Mouse (Mus musculus): ENCODE results near the gene Kcnk2. TPM values are rescaled to one million over a fixed set of nuclear protein-coding genes. Genes with fewer than 3 reads are reported as not detected.

The Kcnk2 gene
- total RNA-seq (2021): 1 to 10 TPM in 1 of 2 experiments, under 1 TPM in 1; 0.84 to 2.0 TPM
- long read RNA-seq, experiment 1, partial matches to known transcripts: 0 of 2 reads
- long read RNA-seq, experiment 1, other reads (novel, unspliced or antisense): 0 of 2 reads
- long read RNA-seq, experiment 2, partial matches to known transcripts: 0 of 1 reads
- long read RNA-seq, experiment 2, other reads (novel, unspliced or antisense): 0 of 1 reads

- no peak for DNase-seq
- Histone ChIP-seq H3K27ac (peak within 1 kb of the TSS; percentile 24; the same call in 1 of the 2 replicates), H3K4me3 (peak within 1 kb of the TSS; percentile 11)
- intact Hi-C loops (cut with DNase I): no loop called here
- no peak for TF ChIP-seq CTCF (IDR thresholded peaks at IDR 0.05)
Observed at GRCm38 (mm10) chr1:189402223-189402943, at the start of gene Kcnk2. TSS of gene Kcnk2 (minus strand) at chr1:189402273.

DNA sequence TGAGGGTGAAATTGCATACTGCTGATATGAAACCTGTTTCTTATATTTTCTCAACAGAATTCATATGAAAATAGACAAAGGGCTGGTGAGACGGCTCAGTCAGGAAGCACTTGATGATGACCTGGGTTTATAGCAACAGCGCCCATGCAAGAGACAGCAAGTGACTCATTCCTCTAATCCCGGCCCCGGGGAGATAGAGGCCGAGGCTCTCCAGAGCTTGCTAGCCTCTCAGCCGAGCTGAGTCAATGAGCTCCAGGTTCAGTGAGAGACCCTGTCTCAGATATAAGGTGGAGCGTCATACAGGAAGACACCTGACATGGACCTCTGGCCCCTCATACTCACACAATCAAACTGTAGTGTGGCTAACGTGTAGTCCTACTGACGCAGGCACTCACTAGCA is 38.7 kb upstream of the Kcnk2 start:
- no peak for TF ChIP-seq CTCF (IDR thresholded peaks at IDR 0.05)
- DNase-seq: no peak

DNA sequence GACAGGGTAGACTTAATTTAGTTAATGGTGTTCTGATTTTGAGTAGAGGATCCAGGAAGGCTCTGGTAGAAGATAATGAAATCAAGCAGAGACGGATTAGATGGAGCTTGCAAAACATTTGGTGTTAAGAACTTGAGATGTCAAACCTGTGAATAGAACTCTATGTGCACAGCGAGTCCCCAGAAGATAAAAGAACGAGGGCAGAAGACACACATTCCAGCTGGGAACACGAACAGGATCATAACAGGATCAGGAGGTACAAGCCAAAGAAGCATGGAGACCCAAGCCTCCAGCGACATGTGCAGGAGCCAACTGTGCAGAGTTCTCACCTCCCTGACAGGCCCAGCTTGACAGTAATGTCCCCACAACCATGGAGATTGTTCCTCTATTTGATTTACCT is 35.1 kb upstream of the Kcnk2 start:
- no peak for TF ChIP-seq CTCF (IDR thresholded peaks at IDR 0.05)
- H3K4me3 ChIP-seq: no peak overlapping the region
- DNase-seq: no peak
- no peak overlapping the region for H3K27ac ChIP-seq
- intact Hi-C loops (cut with DNase I): no loop called here

More for the DNA sequence above, 38.7 kb upstream of the Kcnk2 start:
- intact Hi-C loops (cut with DNase I): no loop called here
- H3K4me3 ChIP-seq: no peak overlapping the region
- H3K27ac ChIP-seq: no peak overlapping the region

DNA sequence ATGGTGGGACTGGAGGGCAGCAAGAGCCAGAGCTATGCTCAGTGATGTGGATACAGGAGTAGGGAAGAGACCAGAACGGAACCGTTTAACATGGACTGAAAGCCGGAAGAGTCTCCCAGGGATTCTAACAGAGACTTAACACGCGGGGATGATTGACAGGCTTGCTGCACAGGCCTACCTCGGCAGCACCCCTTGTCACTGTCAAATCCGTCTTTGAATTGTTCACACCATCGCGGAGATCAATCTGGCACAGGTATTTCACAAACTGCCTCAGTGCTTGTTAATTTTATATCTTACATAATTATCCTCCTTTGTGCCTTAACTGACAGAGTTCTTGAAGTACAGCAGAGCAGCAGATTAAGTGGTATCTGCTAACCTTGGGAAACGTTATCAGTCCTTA is 33.4 kb upstream of the Kcnk2 start:
- H3K27ac ChIP-seq: no peak overlapping the region
- H3K4me3 ChIP-seq: no peak overlapping the region
- TF ChIP-seq CTCF (IDR thresholded peaks at IDR 0.05): no peak
- intact Hi-C loops (cut with DNase I): no loop called here
- no peak for DNase-seq

DNA sequence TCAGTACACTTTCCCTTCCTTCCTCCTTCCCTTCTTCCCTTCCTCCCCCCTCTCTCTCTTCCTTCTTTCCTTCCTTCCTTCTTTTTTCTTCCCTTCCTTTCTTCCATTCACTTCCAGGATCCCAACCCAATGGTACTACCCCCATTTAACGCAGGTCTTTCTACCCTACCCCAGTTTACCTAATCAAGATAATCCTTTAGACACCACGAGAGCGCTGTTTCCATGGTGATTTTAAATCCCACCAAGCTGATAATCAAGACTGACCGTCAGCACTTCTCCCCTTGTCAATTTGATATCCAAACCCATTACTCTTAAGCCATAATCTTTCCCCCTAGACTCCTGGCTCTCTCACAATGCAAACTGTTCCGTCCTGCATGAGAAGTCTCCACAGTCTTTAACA is 29.4 kb upstream of the Kcnk2 start:
- Histone ChIP-seq H3K4me3 (no peak overlapping the region), H3K27ac (no peak overlapping the region)
- no peak for TF ChIP-seq CTCF (IDR thresholded peaks at IDR 0.05)
- intact Hi-C loops (cut with DNase I): no loop called here
- no peak for DNase-seq

- intact Hi-C loops (cut with DNase I): no loop called here
- Histone ChIP-seq H3K27ac (no peak overlapping the region), H3K4me3 (no peak overlapping the region)
- TF ChIP-seq CTCF (IDR thresholded peaks at IDR 0.05): no peak
- DNase-seq: no peak
Observed at GRCm38 (mm10) chr1:189430534-189430933, 28.5 kb upstream of the Kcnk2 start.

DNA sequence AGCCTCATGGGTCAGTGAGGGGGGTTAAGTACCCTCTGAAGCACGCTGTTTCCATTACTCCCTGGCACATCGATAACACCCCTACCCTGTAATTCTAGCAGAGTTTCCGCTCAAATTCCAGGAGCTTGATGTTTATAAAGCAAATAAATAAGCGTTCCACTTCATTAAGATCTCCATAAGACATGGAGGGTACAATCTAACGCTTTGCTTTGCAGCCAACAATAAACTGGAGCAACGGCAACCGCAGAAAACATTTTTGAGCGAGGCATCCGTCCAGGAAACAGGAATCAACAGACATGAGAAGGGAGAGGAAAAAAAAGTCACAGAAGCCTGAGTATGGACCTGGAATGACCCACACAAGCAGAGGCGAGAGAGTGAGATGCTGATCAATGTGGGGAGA is 27.5 kb upstream of the Kcnk2 start:
- DNase-seq: no peak
- Histone ChIP-seq H3K4me3 (no peak overlapping the region), H3K27ac (no peak overlapping the region; the same call in 1 of the 2 replicates)
- no peak for TF ChIP-seq CTCF (IDR thresholded peaks at IDR 0.05)
- intact Hi-C loops (cut with DNase I): no loop called here

DNA sequence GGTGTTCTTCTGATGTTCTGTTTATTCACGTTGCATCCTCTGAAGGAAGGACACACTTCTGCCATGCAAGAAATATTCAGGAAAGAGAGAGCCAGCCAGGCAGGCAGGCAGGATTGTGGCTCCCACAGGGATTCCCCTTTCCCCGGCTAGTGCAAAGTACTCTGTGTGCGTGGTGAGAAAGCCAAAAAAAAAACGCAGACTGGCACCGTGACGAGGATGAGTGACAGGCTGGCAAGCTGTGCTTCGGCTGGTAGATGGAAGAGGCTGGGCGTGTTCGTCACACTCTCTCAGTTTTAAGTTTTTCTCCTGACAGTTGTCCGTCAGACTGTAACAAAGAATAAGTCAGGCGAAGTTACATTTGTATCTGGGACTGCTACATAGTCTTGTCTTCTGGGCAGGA is 24.2 kb upstream of the Kcnk2 start:
- no peak for DNase-seq
- intact Hi-C loops (cut with DNase I): no loop called here

DNA sequence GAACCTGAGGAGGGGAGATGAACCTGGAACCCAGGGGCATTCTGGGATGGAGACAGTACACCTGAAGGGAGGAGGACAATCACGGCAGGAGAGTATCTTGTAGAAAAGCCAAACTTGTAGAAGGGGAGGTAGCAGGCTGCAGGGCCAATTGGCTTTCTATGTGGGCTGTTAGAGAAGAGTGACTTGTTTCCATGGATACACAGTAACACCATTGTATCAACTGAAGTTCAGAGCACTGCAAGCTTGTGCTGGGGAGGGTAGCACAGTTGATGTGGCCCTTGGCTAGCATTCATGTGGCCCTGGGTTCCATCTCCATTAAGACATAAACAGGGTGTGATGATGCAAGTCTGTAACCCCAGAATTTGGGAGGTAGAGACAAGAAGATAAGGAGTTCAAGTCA is 17.8 kb upstream of the Kcnk2 start:
- H3K27ac ChIP-seq: no peak overlapping the region
- no peak for DNase-seq
- H3K4me3 ChIP-seq: no peak overlapping the region
- intact Hi-C loops (cut with DNase I): no loop called here
- no peak for TF ChIP-seq CTCF (IDR thresholded peaks at IDR 0.05)

More for the DNA sequence above, 24.2 kb upstream of the Kcnk2 start:
- no peak overlapping the region for H3K27ac ChIP-seq
- no peak overlapping the region for H3K4me3 ChIP-seq
- TF ChIP-seq CTCF (IDR thresholded peaks at IDR 0.05): no peak

- no peak for TF ChIP-seq CTCF (IDR thresholded peaks at IDR 0.05)
- Histone ChIP-seq H3K27ac (no peak overlapping the region), H3K4me3 (no peak overlapping the region)
- no peak for DNase-seq
- intact Hi-C loops (cut with DNase I): no loop called here
Observed at GRCm38 (mm10) chr1:189409906-189410305, 7.8 kb upstream of the Kcnk2 start.

DNA sequence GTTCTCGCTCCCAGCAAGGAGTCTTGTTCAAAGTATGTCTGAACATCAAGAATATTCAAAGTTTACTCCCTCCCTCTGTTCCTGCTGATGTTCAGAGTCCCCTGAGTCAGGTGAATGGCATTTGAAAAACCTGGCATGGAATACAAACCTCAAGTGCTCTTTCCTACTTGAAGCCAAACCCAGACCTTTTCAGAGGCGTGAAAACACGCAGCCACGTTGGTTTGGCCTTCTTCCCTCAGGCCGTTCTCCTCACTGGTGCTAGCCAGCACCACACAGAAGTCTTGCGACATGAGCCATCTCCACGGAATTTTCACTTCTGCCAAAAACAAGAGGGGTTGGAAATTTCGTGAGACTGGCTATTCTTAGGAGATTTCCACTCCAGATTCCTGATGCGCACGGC is 3.1 kb upstream of the Kcnk2 start:
- DNase-seq: peak; percentile 41
- no peak overlapping the region for H3K27ac ChIP-seq
- TF ChIP-seq CTCF (IDR thresholded peaks at IDR 0.05): no peak
- no peak overlapping the region for H3K4me3 ChIP-seq
- intact Hi-C loops (cut with DNase I): no loop called here

- Histone ChIP-seq H3K27ac (no peak overlapping the region), H3K4me3 (no peak overlapping the region)
- DNase-seq: no peak
- intact Hi-C loops (cut with DNase I): no loop called here
- no peak for TF ChIP-seq CTCF (IDR thresholded peaks at IDR 0.05)
Observed at GRCm38 (mm10) chr1:189403546-189403945, 1.5 kb upstream of the Kcnk2 start.

DNA sequence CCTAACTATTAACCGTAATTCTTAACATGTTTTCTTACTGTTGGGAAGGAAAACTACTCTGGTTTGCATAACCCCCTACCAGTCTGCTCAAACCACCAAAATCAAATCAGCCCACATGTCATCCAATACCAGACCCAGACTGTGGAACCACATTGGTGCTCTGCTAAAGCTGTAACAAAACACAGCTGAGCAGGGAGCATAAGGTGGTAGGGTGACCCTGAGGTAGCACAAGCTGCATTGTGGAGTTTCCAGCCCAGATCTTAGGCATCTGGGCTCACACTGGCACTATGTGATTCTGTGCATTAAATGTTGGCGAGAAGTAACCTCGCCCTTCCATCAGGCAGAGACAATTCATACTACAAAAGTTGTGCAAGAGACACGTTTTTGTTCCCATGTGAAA is 1.1 kb upstream of the Kcnk2 start:
- no peak overlapping the region for H3K4me3 ChIP-seq
- TF ChIP-seq CTCF (IDR thresholded peaks at IDR 0.05): no peak
- no peak overlapping the region for H3K27ac ChIP-seq
- intact Hi-C loops (cut with DNase I): no loop called here
- no peak for DNase-seq

GRCm38 (mm10) chr1:189386848-189387247 is 15.2 kb downstream of the Kcnk2 start:
- intact Hi-C loops (cut with DNase I): no loop called here
- TF ChIP-seq CTCF (IDR thresholded peaks at IDR 0.05): no peak
- no peak overlapping the region for H3K27ac ChIP-seq
- H3K4me3 ChIP-seq: no peak overlapping the region
- no peak for DNase-seq

All from gastrocnemius, adult 2 months (tissue).